Mouse (Mus musculus): ENCODE results near the gene Med29. TPM values are rescaled to one million over a fixed set of nuclear protein-coding genes. Genes with fewer than 3 reads are reported as not detected.

Gene Med29
- polyA plus RNA-seq (2016; fragmentation: Nextera tagmentation; extraction: Ambion mirVana), result 58.8 and 62.0 TPM in 2 replicates

GRCm38 (mm10) chr7:28392429-28393271 lies at the start of gene Med29, which contains the start of gene Paf1:
TSS of gene Med29 (minus strand) at chr7:28392708.
TSS of gene Paf1 (plus strand) at chr7:28392951.
- Histone ChIP-seq H3K4me1 (peaks cover 20% of the 10 kb centered on the region), H3K36me3 (peaks cover 62% of the 10 kb centered on the region), H3K27me3 (ENCODE audit: insufficient read depth, poor library complexity, severe bottlenecking) (no peaks in the 10 kb centered on the region), H3K9me3 (no peaks in the 10 kb centered on the region), H3K27ac (peak within 1 kb of the TSS; percentile 88), H3K4me3 (peak within 1 kb of the TSS; percentile 79)
- peak; percentile 99 for DNase-seq (ENCODE audit: low spot score)
- WGBS, result under 1% methylated on average over 58 of the region's 58 CpGs

- DNase-seq (ENCODE audit: low spot score), result no peak
- 86% methylated on average over 14 of the region's 14 CpGs for WGBS
- H3K4me1 ChIP-seq, result peaks cover 5% of the 10 kb centered on the region
- H3K4me3 ChIP-seq, result no peak overlapping the region
- no peaks in the 10 kb centered on the region for H3K9me3 ChIP-seq
- H3K36me3 ChIP-seq, result no peaks in the 10 kb centered on the region
- no peak overlapping the region for H3K27ac ChIP-seq
- peaks cover 4% of the 10 kb centered on the region; the same call in 1 of the 2 replicates for H3K27me3 ChIP-seq (ENCODE audit: insufficient read depth, poor library complexity, severe bottlenecking)
These were observed 49.4 kb upstream of the Med29 start for GRCm38 (mm10) chr7:28441776-28442485.

- Histone ChIP-seq H3K4me3 (no peak overlapping the region), H3K27me3 (ENCODE audit: insufficient read depth, poor library complexity, severe bottlenecking) (peaks cover 1% of the 10 kb centered on the region; the same call in 1 of the 2 replicates), H3K36me3 (no peaks in the 10 kb centered on the region), H3K27ac (peak overlapping the region; percentile 13; the same call in 1 of the 2 replicates), H3K4me1 (peaks cover 5% of the 10 kb centered on the region), H3K9me3 (no peaks in the 10 kb centered on the region)
- WGBS, result 50% methylated on average over 2 of the region's 2 CpGs
- DNase-seq (ENCODE audit: low spot score), result no peak
These were observed 48.2 kb upstream of the Med29 start for GRCm38 (mm10) chr7:28440739-28441138.

- Histone ChIP-seq H3K27me3 (ENCODE audit: insufficient read depth, poor library complexity, severe bottlenecking) (no peaks in the 10 kb centered on the region), H3K27ac (no peak overlapping the region), H3K9me3 (no peaks in the 10 kb centered on the region), H3K4me3 (no peak overlapping the region), H3K36me3 (0 out of 2 replicates have a peak, but pooled peaks cover 3% of the 10 kb centered on the region), H3K4me1 (peaks cover 24% of the 10 kb centered on the region)
- WGBS, result 94% methylated on average over 2 of the region's 2 CpGs
- no peak for DNase-seq (ENCODE audit: low spot score)
These were observed 46.3 kb upstream of the Med29 start for GRCm38 (mm10) chr7:28438771-28439170.

GRCm38 (mm10) chr7:28437964-28438363 lies 45.5 kb upstream of the Med29 start:
- DNase-seq (ENCODE audit: low spot score), result no peak
- Histone ChIP-seq H3K4me3 (no peak overlapping the region), H3K27ac (no peak overlapping the region), H3K27me3 (ENCODE audit: insufficient read depth, poor library complexity, severe bottlenecking) (no peaks in the 10 kb centered on the region), H3K36me3 (peaks cover 8% of the 10 kb centered on the region; the same call in 1 of the 2 replicates), H3K4me1 (peaks cover 32% of the 10 kb centered on the region), H3K9me3 (no peaks in the 10 kb centered on the region)

- Histone ChIP-seq H3K9me3 (no peaks in the 10 kb centered on the region), H3K4me1 (peaks cover 37% of the 10 kb centered on the region), H3K27ac (peak within 1 kb of the TSS; percentile 91), H3K27me3 (ENCODE audit: insufficient read depth, poor library complexity, severe bottlenecking) (no peaks in the 10 kb centered on the region), H3K4me3 (peak within 1 kb of the TSS; percentile 96), H3K36me3 (peaks cover 16% of the 10 kb centered on the region; the same call in 1 of the 2 replicates)
- DNase-seq (ENCODE audit: low spot score), result peak; percentile 93
- 2% methylated on average over 16 of the region's 16 CpGs for WGBS
These were observed 44.5 kb upstream of the Med29 start, which contains the start of gene Gmfg for GRCm38 (mm10) chr7:28436932-28437570. TSS of gene Gmfg (plus strand) at chr7:28437447.

- no peaks in the 10 kb centered on the region for H3K9me3 ChIP-seq
- H3K4me1 ChIP-seq, result peaks cover 37% of the 10 kb centered on the region
- H3K27me3 ChIP-seq (ENCODE audit: insufficient read depth, poor library complexity, severe bottlenecking), result no peaks in the 10 kb centered on the region
- H3K27ac ChIP-seq, result peak overlapping the region; percentile 91
- peak; percentile 100 for DNase-seq (ENCODE audit: low spot score)
- H3K4me3 ChIP-seq, result peak overlapping the region; percentile 96
- H3K36me3 ChIP-seq, result peaks cover 20% of the 10 kb centered on the region; the same call in 1 of the 2 replicates
- 3% methylated on average over 60 of the region's 64 CpGs for WGBS
These were observed 43.9 kb upstream of the Med29 start for GRCm38 (mm10) chr7:28436271-28436904.

- Histone ChIP-seq H3K4me3 (peak overlapping the region; percentile 96), H3K27ac (peak overlapping the region; percentile 91), H3K27me3 (ENCODE audit: insufficient read depth, poor library complexity, severe bottlenecking) (no peaks in the 10 kb centered on the region), H3K4me1 (peaks cover 37% of the 10 kb centered on the region), H3K36me3 (peaks cover 23% of the 10 kb centered on the region; the same call in 1 of the 2 replicates), H3K9me3 (no peaks in the 10 kb centered on the region)
- WGBS, result 21% methylated on average over 70 of the region's 70 CpGs
- DNase-seq (ENCODE audit: low spot score), result no peak
These were observed 43.3 kb upstream of the Med29 start for GRCm38 (mm10) chr7:28435660-28436259.

- peaks cover 36% of the 10 kb centered on the region for H3K4me1 ChIP-seq
- no peak for DNase-seq (ENCODE audit: low spot score)
- H3K27me3 ChIP-seq (ENCODE audit: insufficient read depth, poor library complexity, severe bottlenecking), result no peaks in the 10 kb centered on the region
- 76% methylated on average over 2 of the region's 2 CpGs for WGBS
- no peaks in the 10 kb centered on the region for H3K9me3 ChIP-seq
- H3K27ac ChIP-seq, result no peak overlapping the region
- H3K36me3 ChIP-seq, result peaks cover 26% of the 10 kb centered on the region; the same call in 1 of the 2 replicates
- H3K4me3 ChIP-seq, result no peak overlapping the region
These were observed 39.7 kb upstream of the Med29 start for GRCm38 (mm10) chr7:28432252-28432651.

- Histone ChIP-seq H3K27me3 (ENCODE audit: insufficient read depth, poor library complexity, severe bottlenecking) (no peaks in the 10 kb centered on the region), H3K9me3 (no peaks in the 10 kb centered on the region), H3K27ac (no peak overlapping the region), H3K4me3 (no peak overlapping the region), H3K36me3 (peaks cover 26% of the 10 kb centered on the region; the same call in 1 of the 2 replicates), H3K4me1 (peaks cover 30% of the 10 kb centered on the region)
- no peak for DNase-seq (ENCODE audit: low spot score)
- 62% methylated on average over 1 of the region's 1 CpGs for WGBS
These were observed 38.0 kb upstream of the Med29 start for GRCm38 (mm10) chr7:28430512-28430911.

GRCm38 (mm10) chr7:28427738-28428137 lies 35.2 kb upstream of the Med29 start:
- H3K36me3 ChIP-seq, result peaks cover 34% of the 10 kb centered on the region
- no peak overlapping the region for H3K27ac ChIP-seq
- no peaks in the 10 kb centered on the region for H3K9me3 ChIP-seq
- H3K4me3 ChIP-seq, result no peak overlapping the region
- no peak for DNase-seq (ENCODE audit: low spot score)
- H3K4me1 ChIP-seq, result peaks cover 2% of the 10 kb centered on the region; the same call in 1 of the 2 replicates
- no peaks in the 10 kb centered on the region for H3K27me3 ChIP-seq (ENCODE audit: insufficient read depth, poor library complexity, severe bottlenecking)

- H3K4me3 ChIP-seq, result no peak overlapping the region
- no peak overlapping the region for H3K27ac ChIP-seq
- no peaks in the 10 kb centered on the region for H3K9me3 ChIP-seq
- 100% methylated on average over 1 of the region's 1 CpGs for WGBS
- peaks cover 68% of the 10 kb centered on the region for H3K36me3 ChIP-seq
- no peaks in the 10 kb centered on the region for H3K27me3 ChIP-seq (ENCODE audit: insufficient read depth, poor library complexity, severe bottlenecking)
- peaks cover 2% of the 10 kb centered on the region; the same call in 1 of the 2 replicates for H3K4me1 ChIP-seq
- no peak for DNase-seq (ENCODE audit: low spot score)
These were observed 30.5 kb upstream of the Med29 start for GRCm38 (mm10) chr7:28423018-28423417.
